Mouse (Mus musculus): ENCODE results near the gene Krtap5-1.

DNA sequence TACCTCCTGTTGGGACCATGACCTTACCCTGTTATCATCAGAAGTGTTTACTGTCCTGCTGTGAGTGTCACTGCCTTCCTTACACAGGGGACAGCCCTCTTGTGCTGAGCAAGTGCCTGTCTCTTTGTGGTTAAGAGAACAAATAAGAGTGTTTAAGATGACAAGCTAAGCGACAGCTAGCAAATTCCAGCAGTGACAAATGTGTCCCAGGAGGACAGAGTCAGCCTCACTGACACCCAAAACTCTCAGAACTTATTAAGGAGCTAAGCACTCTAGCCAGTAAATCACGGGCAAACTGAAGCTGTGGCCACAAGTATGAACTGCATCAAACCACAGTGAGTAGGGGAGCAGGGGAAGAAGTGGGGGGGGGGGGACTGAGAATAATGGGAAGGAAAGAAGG, 24.0 kb upstream of the Krtap5-1 start:
- TF ChIP-seq POLR2A (IDR thresholded peaks at IDR 0.05; ENCODE audit: borderline replicate concordance, extremely low read depth, low read depth, low read length) (no peak), CTCF (IDR thresholded peaks at IDR 0.05; ENCODE audit: insufficient read depth, low read length) (no peak)

All from lung, adult 2 months (tissue).